Mouse (Mus musculus): ENCODE measurements at regions not wholly inside any gene's neighbourhood (a gene's known extent, or its start where the extent isn't known, plus 50 kb on each side); places are given as distances from the start of the nearest gene placed in this dataset.

DNA sequence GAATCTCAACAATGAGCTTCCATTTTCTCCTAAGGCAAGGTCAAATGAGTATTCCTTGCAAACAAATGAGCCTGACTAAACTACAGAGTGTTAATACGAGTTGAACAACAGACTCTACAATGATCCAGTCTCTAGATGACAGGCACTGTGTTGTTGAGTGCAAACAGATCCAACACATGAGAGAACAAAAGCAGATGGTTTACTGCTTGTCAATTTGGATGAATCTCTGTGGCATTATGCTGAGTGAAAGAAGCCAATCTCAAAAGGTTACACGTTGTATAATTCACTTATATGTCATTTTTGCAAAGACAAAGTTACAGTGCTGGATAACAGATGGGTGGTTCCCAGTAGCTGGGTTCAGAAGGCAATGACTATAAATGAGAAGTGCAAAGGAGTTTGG is 217.1 kb upstream of the Gm6657 start:
- DNase-seq (ENCODE audit: low spot score), result no peak

DNA sequence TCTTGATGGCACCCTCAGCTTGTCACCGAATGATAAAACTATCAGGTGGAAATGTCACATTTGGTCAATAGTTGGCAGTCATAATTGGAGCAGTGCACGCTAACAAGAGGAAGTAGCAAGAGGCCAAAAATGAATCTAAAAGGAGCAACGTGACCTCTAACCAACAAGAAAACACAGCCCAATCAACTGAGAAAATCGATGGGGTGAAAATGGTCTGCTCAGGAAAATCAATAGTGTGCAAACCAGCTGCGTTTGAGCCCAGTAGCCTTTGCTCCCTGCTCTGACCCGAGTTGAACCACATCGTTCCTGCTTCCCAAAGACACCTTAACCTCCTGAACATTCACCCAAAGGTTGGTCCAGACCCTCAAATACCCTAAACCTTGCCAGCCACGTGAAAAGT is 207.3 kb upstream of the Gm6657 start:
- no peak for DNase-seq (ENCODE audit: low spot score)

- no peak for DNase-seq (ENCODE audit: low spot score)
Measured at GRCm38 (mm10) chr12:77989766-77990165, 204.3 kb upstream of the Gm6657 start.

GRCm38 (mm10) chr12:77991627-77992026 is 202.4 kb upstream of the Gm6657 start:
- peak; percentile 12 for DNase-seq (ENCODE audit: low spot score)

DNA sequence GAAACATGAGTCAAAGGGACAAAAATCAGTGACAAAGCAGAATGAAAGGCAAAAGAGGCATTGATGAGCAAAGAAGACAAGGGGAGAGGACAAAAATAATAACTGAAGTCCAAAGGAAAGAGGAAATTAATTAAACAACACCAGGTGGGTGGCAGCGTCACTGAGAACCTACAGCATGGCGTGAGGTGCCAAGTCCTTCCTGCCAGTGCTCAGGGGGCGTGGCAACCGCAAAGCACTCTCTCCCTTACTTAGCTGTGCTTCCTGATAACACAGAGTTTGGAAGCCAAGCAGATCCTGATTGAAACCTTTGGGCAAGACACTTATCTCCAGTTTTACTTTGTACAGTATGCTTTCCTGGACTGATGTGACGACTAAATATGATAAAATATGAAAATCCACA is 199.9 kb upstream of the Gm6657 start:
- no peak for DNase-seq (ENCODE audit: low spot score)

DNA sequence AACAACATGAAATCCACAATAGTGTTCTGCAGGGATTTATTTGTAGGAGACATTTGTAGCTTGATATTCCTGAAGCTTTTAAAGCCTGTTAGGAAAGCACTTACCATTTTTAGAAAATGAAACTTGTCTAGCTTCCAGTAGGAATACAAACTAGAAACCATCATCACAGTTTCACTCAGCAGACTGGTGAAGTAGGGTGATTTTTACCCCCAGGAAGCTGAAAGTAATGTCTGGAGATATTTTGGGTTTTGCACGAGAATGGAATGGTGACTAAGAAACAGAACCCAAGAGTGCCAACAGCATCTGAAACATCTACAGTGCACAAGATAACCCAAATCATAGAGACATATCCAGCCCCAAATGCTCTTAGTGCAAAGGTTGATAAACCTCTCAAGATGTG is 196.1 kb upstream of the Gm6657 start:
- DNase-seq (ENCODE audit: low spot score), result no peak

DNA sequence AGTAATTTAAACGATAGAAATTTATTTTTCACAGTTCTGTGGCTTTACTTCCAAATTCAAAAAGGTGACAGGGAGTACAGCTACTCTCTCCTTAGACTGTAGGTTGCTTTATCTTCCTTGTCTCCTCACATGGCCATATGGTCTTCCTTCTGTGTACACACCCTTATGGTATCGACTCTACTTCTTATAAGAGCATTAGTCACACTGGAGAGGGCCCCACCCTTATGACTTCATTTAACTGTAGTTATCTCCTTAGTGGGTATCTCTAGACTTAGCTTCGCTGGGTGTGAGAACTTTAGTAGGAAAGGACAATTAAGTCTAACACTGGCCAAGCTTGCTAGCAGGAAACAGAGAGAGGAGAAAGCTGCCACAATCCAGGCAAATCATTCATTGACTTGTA is 193.6 kb upstream of the Gm6657 start:
- no peak for DNase-seq (ENCODE audit: low spot score)

DNA sequence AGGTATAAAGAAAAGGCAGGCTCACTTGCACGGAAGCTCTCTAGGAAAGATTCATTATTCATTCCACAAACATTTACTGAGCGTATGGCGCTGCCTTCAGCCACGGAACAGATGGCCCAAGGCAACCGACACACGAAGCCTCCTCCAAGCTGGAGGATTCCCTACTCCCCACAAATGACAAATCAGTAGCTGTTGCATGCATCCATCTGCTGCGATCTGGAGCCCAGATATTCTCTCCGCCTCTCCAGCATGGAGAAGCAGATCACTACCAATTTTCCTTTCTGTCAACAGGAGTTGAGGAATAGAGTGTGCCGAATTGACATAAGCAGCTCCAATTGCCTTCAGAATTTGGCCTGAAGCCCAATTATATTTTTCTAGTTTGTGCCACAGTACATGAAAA is 192.2 kb upstream of the Gm6657 start:
- no peak for DNase-seq (ENCODE audit: low spot score)

GRCm38 (mm10) chr12:78033766-78034165 is 160.3 kb upstream of the Gm6657 start:
- no peak for DNase-seq (ENCODE audit: low spot score)

DNA sequence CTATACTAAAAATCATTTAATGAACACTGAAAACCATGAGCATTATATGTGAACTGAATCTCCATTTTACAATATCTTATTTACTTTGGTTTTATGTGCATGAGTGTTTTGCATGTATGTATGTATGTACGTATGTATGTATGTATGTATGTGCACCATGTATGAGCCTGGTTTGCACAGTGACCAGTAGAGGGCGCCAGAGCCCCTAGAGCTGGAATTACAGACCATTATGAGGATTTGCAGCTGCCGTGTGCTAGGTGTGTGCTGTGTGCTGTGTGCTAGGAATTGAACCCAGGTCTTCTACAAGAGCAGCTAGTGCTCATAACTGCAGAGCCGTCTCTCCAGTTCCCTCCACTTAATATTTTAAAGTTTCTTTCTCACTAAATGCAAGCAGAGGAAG is 147.5 kb upstream of the Gm6657 start:
- DNase-seq (ENCODE audit: low spot score), result no peak

- DNase-seq (ENCODE audit: low spot score), result peak; percentile 76
Measured at GRCm38 (mm10) chr12:78055956-78056355, 138.1 kb upstream of the Gm6657 start.

- no peak for DNase-seq (ENCODE audit: low spot score)
Measured at GRCm38 (mm10) chr12:78057166-78057565, 136.9 kb upstream of the Gm6657 start.

- no peak for DNase-seq (ENCODE audit: low spot score)
Measured at GRCm38 (mm10) chr12:78059965-78060364, 134.1 kb upstream of the Gm6657 start.

DNA sequence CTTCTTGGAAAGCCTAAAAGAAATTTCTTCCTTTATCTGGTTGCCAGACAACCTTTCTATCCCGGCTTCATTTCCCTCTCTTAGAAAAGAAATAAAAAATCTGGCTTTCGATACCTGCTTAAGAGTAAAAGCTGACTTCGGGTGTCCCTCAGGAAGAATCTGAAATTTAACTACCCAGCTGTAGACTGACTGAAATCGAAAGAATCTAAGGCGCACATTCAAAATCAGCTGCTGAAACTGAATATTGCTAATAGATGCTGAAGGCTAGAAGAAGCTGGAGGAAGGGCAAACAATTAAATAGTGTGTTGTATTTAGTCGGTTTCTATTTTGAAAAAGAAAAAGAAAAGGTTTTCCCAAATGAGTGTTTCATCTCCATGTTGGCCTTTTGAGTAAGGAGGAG is 128.0 kb upstream of the Gm6657 start:
- no peak for DNase-seq (ENCODE audit: low spot score)

DNA sequence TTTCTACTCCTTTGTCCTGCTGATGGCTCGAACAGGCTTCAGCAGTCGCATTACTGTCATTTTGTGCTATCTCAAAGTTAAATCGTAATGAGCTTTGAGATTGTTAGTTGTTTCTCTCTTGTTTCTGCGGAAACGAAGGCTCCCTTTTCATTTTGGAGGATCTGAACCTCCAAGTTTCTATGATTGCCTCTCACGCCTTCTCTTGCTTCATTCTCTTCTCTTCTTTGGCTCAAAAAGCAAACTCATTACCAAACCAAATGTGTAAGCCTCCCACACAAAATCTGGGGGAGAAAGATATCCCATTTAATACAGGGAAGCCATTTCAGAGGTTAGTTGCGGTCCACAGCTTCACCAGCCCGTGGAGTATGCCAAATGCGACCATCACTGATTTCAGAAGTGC is 121.1 kb upstream of the Gm6657 start:
- DNase-seq (ENCODE audit: low spot score), result no peak

- no peak for DNase-seq (ENCODE audit: low spot score)
Measured at GRCm38 (mm10) chr12:78074290-78074802, 119.7 kb upstream of the Gm6657 start.

- DNase-seq (ENCODE audit: low spot score), result no peak
Measured at GRCm38 (mm10) chr12:78077285-78077684, 116.8 kb upstream of the Gm6657 start.

DNA sequence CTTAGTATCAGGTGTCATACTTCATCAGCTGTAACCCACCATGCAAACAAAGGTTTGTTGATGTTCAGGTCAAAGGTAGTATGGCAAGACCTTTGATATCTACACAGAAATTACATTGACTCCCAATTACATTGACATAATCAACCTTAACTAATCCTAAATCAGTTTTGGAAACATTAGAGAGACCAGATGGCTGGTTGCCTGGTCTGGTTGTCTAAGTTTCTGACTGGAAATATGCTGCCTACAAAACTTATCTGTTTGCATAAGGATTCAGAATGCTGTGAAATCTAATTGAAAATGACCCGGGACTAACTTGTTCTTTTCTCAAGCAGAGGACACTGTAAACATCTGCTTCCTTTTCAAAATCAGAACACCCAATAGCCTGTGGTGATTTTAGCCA is 111.9 kb upstream of the Gm6657 start:
- DNase-seq (ENCODE audit: low spot score), result no peak

DNA sequence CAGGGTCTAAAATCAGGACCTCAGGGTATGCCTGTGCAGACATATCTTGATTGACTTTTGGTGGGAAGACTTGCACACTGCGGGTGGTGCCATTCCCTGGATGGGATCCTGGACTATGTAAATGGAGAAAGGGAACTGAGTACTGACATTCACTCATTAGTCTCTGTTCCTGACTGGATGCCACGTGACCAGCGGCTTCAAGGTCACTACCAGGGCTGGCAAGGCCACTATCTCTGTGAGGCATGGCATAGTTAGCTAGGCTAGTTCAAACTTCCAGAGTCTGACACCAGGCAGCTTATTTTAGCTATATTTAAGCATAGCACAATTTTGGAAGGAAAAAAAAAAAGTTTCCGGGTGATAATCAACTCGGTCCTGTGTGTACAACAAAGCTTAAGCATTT is 108.0 kb upstream of the Gm6657 start:
- DNase-seq (ENCODE audit: low spot score), result no peak

- no peak for DNase-seq (ENCODE audit: low spot score)
Measured at GRCm38 (mm10) chr12:78087921-78088320, 106.1 kb upstream of the Gm6657 start.

DNA sequence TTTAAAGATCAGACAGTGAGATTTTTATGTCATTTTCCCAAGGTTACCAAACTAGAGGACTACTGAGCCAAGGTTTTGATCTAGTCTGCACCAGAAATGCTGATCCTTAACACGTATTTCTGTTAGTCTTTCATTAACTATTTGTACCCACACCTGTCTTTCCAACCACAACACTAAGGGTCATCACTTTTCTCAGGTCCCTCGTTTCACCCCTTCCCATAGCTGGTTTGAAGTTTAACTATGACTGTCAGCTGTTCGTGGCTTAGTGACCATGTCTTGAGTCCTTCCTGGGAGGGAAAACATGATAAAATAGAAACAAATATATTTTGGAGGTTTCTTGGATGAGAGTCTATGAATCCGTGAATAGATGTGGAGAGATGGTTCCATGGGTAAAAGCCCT is 99.6 kb upstream of the Gm6657 start:
- DNase-seq (ENCODE audit: low spot score), result no peak

- DNase-seq (ENCODE audit: low spot score), result no peak
Measured at GRCm38 (mm10) chr12:78095352-78095751, 98.7 kb upstream of the Gm6657 start.

- DNase-seq (ENCODE audit: low spot score), result no peak
Measured at GRCm38 (mm10) chr12:78095916-78096315, 98.1 kb upstream of the Gm6657 start.

DNA sequence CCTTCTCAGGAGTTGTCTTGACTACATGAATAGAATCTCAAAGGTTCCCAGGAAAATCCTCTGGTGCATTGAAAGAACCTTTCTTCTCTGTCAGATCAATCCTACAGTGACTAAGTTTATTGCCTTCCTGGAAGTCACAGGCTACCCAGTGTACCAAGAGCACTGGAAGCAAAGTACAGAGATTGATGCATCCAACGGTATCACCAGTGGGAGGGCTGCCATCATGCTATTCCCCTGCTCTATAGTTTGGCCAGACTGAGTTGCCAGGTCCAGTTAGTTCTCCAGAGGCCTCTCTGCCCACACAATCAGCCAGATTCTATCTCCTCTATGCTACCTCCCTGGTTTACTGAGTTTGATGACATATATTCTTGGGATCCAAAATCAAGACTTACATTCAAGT is 96.9 kb upstream of the Gm6657 start:
- no peak for DNase-seq (ENCODE audit: low spot score)

GRCm38 (mm10) chr12:78097692-78098091 is 96.3 kb upstream of the Gm6657 start:
- DNase-seq (ENCODE audit: low spot score), result no peak

Data from embryo, embryonic 10.5 days (tissue).